Mouse (Mus musculus): Measurements from ENCODE around the gene B3gnt8. TPM values are rescaled to one million over a fixed set of nuclear protein-coding genes. Genes with fewer than 3 reads are reported as not detected.

The B3gnt8 gene
- total RNA-seq, 1 experiment: 1.7 TPM

GRCm38 (mm10) chr7:25615706-25616011, 10.8 kb upstream of the B3gnt8 start, which contains the start of gene Erich4:
TSS of gene Erich4 (minus strand) at chr7:25615892.
- no peak within 1 kb of the TSS for H3K9ac ChIP-seq (ENCODE audit: insufficient read depth, low read depth, low read length, poor library complexity, severe bottlenecking)
- no peak for DNase-seq (ENCODE audit: low read depth, low spot score)
- peaks cover 1 to 15% of the 10 kb centered on the region in 2 experiments; a peak in 3 of 4 replicates for H3K4me1 ChIP-seq (ENCODE audit: control insufficient read depth in 2 of 2, insufficient read depth in 2 of 2, low read length in 2 of 2, poor library complexity in 1 of 2)
- no peaks in the 10 kb centered on the region for H3K9me3 ChIP-seq (ENCODE audit: control insufficient read depth, insufficient read depth, low read depth, low read length)
- no peak within 1 kb of the TSS for H3K4me3 ChIP-seq (ENCODE audit: insufficient read depth in 1 of 2, low read depth in 1 of 2, low read length in 2 of 2, poor library complexity in 1 of 2, severe bottlenecking in 1 of 2)
- TF ChIP-seq ZNF384 (IDR thresholded peaks at IDR 0.05; ENCODE audit: low read depth, low read length) (no peak), MAFK (IDR thresholded peaks at IDR 0.05; ENCODE audit: insufficient read depth, low read depth, low read length) (no peak), ZC3H11A (IDR thresholded peaks at IDR 0.05; ENCODE audit: borderline replicate concordance, low read depth, low read length) (no peak), HCFC1 (IDR thresholded peaks at IDR 0.05; ENCODE audit: borderline replicate concordance, insufficient read depth, low read length) (no peak), CHD2 (IDR thresholded peaks at IDR 0.05; ENCODE audit: low read depth, low read length) (no peak)
- in situ Hi-C loops (cut with MboI; ENCODE audit: low sequenced_read_pairs in 2 of 2, unreplicated experiment in 2 of 2): no loop called here
- no peak within 1 kb of the TSS for H3K27ac ChIP-seq (ENCODE audit: insufficient read depth, low read depth, low read length, poor library complexity, severe bottlenecking)
- no peaks in the 10 kb centered on the region for H3K36me3 ChIP-seq (ENCODE audit: control insufficient read depth, insufficient read depth, low read length, poor library complexity, severe bottlenecking)

- Histone ChIP-seq H3K36me3 (ENCODE audit: control insufficient read depth, insufficient read depth, low read length, poor library complexity, severe bottlenecking) (peaks cover 10% of the 10 kb centered on the region; the same call in 1 of the 2 replicates), H3K27ac (ENCODE audit: insufficient read depth, low read depth, low read length, poor library complexity, severe bottlenecking) (no peak overlapping the region), H3K4me1 (ENCODE audit: control insufficient read depth in 2 of 2, insufficient read depth in 2 of 2, low read length in 2 of 2, poor library complexity in 1 of 2) (peaks cover 1 to 15% of the 10 kb centered on the region in 2 experiments; a peak in 3 of 4 replicates), H3K9ac (ENCODE audit: insufficient read depth, low read depth, low read length, poor library complexity, severe bottlenecking) (no peak overlapping the region), H3K4me3 (ENCODE audit: insufficient read depth in 1 of 2, low read depth in 1 of 2, low read length in 2 of 2, poor library complexity in 1 of 2, severe bottlenecking in 1 of 2) (no peak overlapping the region), H3K9me3 (ENCODE audit: control insufficient read depth, insufficient read depth, low read depth, low read length) (no peaks in the 10 kb centered on the region)
- DNase-seq (ENCODE audit: low read depth, low spot score): no peak
- TF ChIP-seq ZNF384 (IDR thresholded peaks at IDR 0.05; ENCODE audit: low read depth, low read length) (no peak), HCFC1 (IDR thresholded peaks at IDR 0.05; ENCODE audit: borderline replicate concordance, insufficient read depth, low read length) (no peak), ZC3H11A (IDR thresholded peaks at IDR 0.05; ENCODE audit: borderline replicate concordance, low read depth, low read length) (no peak), MAFK (IDR thresholded peaks at IDR 0.05; ENCODE audit: insufficient read depth, low read depth, low read length) (no peak), CHD2 (IDR thresholded peaks at IDR 0.05; ENCODE audit: low read depth, low read length) (no peak)
- in situ Hi-C loops (cut with MboI; ENCODE audit: low sequenced_read_pairs in 2 of 2, unreplicated experiment in 2 of 2): no loop called here
Observed at GRCm38 (mm10) chr7:25617376-25618160, 8.9 kb upstream of the B3gnt8 start.

- peak within 1 kb of the TSS; percentile 83 to 87 for H3K4me3 ChIP-seq (ENCODE audit: insufficient read depth in 1 of 2, low read depth in 1 of 2, low read length in 2 of 2, poor library complexity in 1 of 2, severe bottlenecking in 1 of 2)
- TF ChIP-seq CHD2 (IDR thresholded peaks at IDR 0.05; ENCODE audit: low read depth, low read length) (no peak), HCFC1 (IDR thresholded peaks at IDR 0.05; ENCODE audit: borderline replicate concordance, insufficient read depth, low read length) (peak; percentile 79)
Observed at GRCm38 (mm10) chr7:25618865-25619721, 7.4 kb upstream of the B3gnt8 start, which contains the start of gene Dmac2. TSS of gene Dmac2 (plus strand) at chr7:25619414.

GRCm38 (mm10) chr7:25619722-25619991, 6.8 kb upstream of the B3gnt8 start:
- Histone ChIP-seq H3K9ac (ENCODE audit: insufficient read depth, low read depth, low read length, poor library complexity, severe bottlenecking) (peak overlapping the region; percentile 91), H3K27ac (ENCODE audit: insufficient read depth, low read depth, low read length, poor library complexity, severe bottlenecking) (no peak overlapping the region), H3K36me3 (ENCODE audit: control insufficient read depth, insufficient read depth, low read length, poor library complexity, severe bottlenecking) (peaks cover 17% of the 10 kb centered on the region), H3K9me3 (ENCODE audit: control insufficient read depth, insufficient read depth, low read depth, low read length) (no peaks in the 10 kb centered on the region), H3K4me3 (ENCODE audit: insufficient read depth in 1 of 2, low read depth in 1 of 2, low read length in 2 of 2, poor library complexity in 1 of 2, severe bottlenecking in 1 of 2) (peak overlapping the region; percentile 83 to 87), H3K4me1 (ENCODE audit: control insufficient read depth in 2 of 2, insufficient read depth in 2 of 2, low read length in 2 of 2, poor library complexity in 1 of 2) (peaks cover 1 to 15% of the 10 kb centered on the region in 2 experiments; a peak in 3 of 4 replicates)
- TF ChIP-seq MAFK (IDR thresholded peaks at IDR 0.05; ENCODE audit: insufficient read depth, low read depth, low read length): no peak
- TF ChIP-seq HCFC1 (IDR thresholded peaks at IDR 0.05; ENCODE audit: borderline replicate concordance, insufficient read depth, low read length): no peak
- TF ChIP-seq CHD2 (IDR thresholded peaks at IDR 0.05; ENCODE audit: low read depth, low read length): no peak
- TF ChIP-seq ZNF384 (IDR thresholded peaks at IDR 0.05; ENCODE audit: low read depth, low read length): no peak
- no peak for TF ChIP-seq ZC3H11A (IDR thresholded peaks at IDR 0.05; ENCODE audit: borderline replicate concordance, low read depth, low read length)
- in situ Hi-C loops (cut with MboI; ENCODE audit: low sequenced_read_pairs in 2 of 2, unreplicated experiment in 2 of 2): no loop called here
- no peak for DNase-seq (ENCODE audit: low read depth, low spot score)

More at GRCm38 (mm10) chr7:25618865-25619721, 7.4 kb upstream of the B3gnt8 start, which contains the start of gene Dmac2:
- Histone ChIP-seq H3K9ac (ENCODE audit: insufficient read depth, low read depth, low read length, poor library complexity, severe bottlenecking) (peak within 1 kb of the TSS; percentile 91), H3K27ac (ENCODE audit: insufficient read depth, low read depth, low read length, poor library complexity, severe bottlenecking) (peak within 1 kb of the TSS; percentile 71; the same call in 1 of the 2 replicates), H3K36me3 (ENCODE audit: control insufficient read depth, insufficient read depth, low read length, poor library complexity, severe bottlenecking) (peaks cover 13% of the 10 kb centered on the region), H3K4me1 (ENCODE audit: control insufficient read depth in 2 of 2, insufficient read depth in 2 of 2, low read length in 2 of 2, poor library complexity in 1 of 2) (peaks cover 1 to 15% of the 10 kb centered on the region in 2 experiments; a peak in 3 of 4 replicates), H3K9me3 (ENCODE audit: control insufficient read depth, insufficient read depth, low read depth, low read length) (no peaks in the 10 kb centered on the region)
- in situ Hi-C loops (cut with MboI; ENCODE audit: low sequenced_read_pairs in 2 of 2, unreplicated experiment in 2 of 2): no loop called here
- peak; percentile 95 for DNase-seq (ENCODE audit: low read depth, low spot score)

Data from ES-E14 (cell line).